Mouse (Mus musculus) liver, adult 2 months (tissue): ENCODE data around the gene Tmem178b.

ENCODE experiments used
- CTCF ChIP-seq: fragments of 200-500 bp; IDR thresholded peaks from 2 replicates; pipeline ENCODE4 v1.5.1; 2011; ENCODE audit warnings: low read depth, low read length, control low read depth
- POLR2A ChIP-seq: fragments of 200-500 bp; IDR thresholded peaks from 2 replicates; pipeline ENCODE4 v1.6.1; 2011; ENCODE audit warnings: low read length, control low read depth; ENCODE audit not compliant: insufficient read depth; ENCODE audit errors: extremely low read depth

DNA sequence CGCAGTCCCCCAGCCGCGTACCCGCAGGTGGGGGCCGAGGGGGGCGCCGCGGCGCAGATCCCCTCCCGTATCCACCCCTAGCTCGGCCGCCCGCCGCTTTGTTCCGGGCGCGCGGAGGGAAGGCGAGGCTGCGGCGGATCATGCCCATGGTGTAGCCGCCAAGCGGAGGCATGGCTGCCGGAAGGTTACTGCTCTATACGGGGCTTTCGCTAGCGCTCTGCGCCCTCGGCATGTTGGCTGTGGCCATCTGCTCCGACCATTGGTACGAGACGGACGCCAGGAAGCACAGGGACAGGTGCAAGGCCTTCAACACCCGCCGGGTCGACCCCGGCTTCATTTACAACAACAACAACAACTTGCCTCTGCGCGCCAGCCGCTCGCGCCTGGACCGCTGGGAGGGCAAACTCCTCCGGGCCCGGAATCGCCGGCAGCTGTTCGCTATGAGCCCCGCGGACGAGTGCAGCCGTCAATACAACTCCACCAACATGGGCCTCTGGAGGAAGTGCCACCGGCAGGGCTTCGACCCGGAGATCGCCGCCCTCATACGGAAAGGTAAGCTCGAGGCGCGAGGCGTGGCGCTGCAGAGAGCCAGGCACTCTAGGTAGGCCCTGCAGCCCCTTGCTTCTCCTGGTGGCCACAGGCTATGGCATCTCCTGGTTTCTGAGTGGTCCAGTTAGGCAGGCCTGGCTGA, at the start of gene Tmem178b:
- TF ChIP-seq CTCF (no peak), POLR2A (no peak)
